Mouse (Mus musculus) neutrophil, adult 5-6 weeks (primary cell): ENCODE measurements around the gene Mpdz. TPM values are rescaled to one million over a fixed set of nuclear protein-coding genes. Genes with fewer than 3 reads are reported as not detected.

Experiments
- ATAC-seq: fragments of 151-379, 151-347 bp; 2 replicates; pipeline ENCODE4 v1.8.0; 2017; ENCODE audit warnings: mild to moderate bottlenecking, moderate TSS enrichment; ENCODE audit not compliant: insufficient number of reproducible peaks, poor library complexity, low FRiP score, severe bottlenecking; ENCODE audit errors: extremely low read depth
- total RNA-seq: library from RNA; stranded (forward); fragments of 200-1000 nt; gene quantifications from 2 replicates; pipeline ENCODE4 v1.2.3, GENCODE M21; 2017

Gene Mpdz
- total RNA-seq: not detected in 2 replicates

DNA sequence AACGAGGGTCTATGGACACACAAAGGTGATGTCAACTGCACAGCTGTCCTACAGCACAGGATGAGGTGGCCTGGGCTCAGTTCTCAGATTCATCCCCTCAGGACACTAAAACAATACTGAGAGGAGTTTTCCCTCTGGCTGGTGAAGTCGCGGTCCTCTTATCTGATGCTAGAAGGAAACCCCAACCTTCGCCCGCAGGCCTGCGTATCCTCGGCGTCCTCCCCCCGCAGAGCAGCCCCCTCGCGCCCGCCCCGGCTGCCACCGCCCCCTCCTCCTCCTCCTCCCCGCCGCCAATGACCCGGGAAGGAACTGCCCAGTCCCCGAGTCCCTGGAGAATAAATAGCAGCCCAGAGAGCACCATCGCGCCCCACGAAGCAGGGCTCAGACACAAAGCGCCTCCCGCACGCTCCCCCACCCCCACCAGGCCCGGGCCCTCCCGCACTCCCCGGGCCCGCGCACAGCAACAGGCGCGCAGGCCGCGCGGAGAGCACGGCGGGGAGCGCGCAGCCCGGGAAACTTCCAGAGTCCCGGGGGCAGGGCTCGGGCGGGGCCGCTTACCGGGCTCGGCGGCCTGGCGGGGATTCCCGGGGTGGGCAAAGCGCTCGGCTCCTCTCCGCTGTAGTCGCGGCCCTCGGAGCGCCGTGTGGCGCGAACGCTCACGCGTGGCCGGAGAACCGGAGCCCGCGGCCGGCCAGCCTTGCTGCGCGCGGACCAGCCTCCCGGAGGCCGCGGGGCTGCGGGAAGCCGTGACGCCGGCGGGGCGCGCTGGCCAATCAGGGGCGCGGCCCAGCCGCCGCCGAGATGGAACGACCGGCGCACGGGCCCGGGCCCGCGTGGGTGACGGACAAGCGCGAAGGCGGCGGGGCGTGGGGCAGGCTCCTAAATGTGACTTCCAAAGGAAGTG lies at the start of gene Mpdz:
Gene Mpdz (minus strand): TSS at position 738 of the 904 bp plus-strand sequence.
- no peak for ATAC-seq

DNA sequence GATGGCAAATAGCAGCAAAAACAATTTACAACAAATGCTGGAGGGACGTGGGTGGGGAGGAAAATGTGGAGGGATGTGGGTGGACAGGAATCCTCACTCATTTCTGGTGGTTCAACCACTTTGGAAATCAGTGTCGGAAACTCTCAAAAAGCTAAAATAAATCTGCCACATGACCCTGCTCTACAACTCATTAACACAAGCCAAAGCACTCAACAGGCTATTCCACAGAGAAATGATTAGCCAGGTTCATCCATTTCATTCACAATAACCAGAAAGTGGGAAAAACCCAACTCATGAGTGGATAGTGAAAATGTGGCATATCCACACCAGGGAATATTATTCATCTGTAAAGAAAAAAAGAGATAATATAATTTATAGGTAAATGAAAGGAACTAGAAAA lies 47.9 kb upstream of the Mpdz start:
- no peak for ATAC-seq

GRCm38 (mm10) chr4:81484603-81485002 lies 42.0 kb upstream of the Mpdz start:
- ATAC-seq: no peak

GRCm38 (mm10) chr4:81483887-81484602 lies 41.4 kb upstream of the Mpdz start:
- no peak for ATAC-seq

- ATAC-seq: no peak
These were observed 40.5 kb upstream of the Mpdz start for GRCm38 (mm10) chr4:81483159-81483558.

DNA sequence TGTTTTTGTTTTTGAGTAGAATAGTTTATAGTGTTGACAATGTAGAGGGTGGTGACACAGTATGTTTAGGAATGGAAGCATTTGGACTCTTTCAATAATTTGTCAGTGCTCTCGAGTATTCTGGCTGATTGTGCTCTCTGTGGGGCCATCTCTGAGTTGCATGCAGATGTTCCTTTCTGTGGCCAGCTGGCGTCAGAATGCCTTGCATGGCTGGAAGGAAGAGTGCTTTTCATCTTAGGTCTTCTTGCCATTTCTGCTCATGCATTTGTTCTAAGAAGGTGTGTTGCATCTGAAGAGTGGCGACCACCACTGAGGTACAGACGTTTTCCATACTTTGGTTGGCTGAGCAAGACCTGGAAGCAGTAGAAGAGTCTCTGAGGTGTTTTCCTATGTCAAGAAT lies 24.2 kb upstream of the Mpdz start:
- ATAC-seq: no peak

GRCm38 (mm10) chr4:81465172-81465571 lies 22.6 kb upstream of the Mpdz start:
- no peak for ATAC-seq

GRCm38 (mm10) chr4:81462253-81462652 lies 19.6 kb upstream of the Mpdz start:
- no peak for ATAC-seq

- ATAC-seq: no peak
These were observed 16.3 kb upstream of the Mpdz start for GRCm38 (mm10) chr4:81458921-81459320.

DNA sequence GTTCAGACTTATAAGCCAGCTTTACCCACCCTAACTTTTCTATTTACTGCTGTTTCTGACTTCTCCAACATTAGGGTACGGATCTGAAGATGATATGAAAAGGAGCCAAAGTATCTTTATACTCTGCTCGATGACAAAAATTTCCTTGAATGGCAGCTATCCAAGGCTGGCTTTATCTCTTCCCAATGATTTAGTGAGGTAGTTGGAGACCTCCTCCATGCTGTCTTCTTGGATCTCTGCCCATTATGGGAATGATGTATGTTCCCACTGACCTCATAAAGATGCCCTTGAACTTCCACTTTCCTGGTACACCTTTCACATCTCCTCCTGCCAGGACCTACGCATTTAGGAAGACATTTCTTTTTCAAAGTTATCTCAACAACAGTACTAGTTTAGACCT lies 11.2 kb upstream of the Mpdz start:
- no peak for ATAC-seq

- no peak for ATAC-seq
These were observed 9.6 kb upstream of the Mpdz start for GRCm38 (mm10) chr4:81452183-81452582.

DNA sequence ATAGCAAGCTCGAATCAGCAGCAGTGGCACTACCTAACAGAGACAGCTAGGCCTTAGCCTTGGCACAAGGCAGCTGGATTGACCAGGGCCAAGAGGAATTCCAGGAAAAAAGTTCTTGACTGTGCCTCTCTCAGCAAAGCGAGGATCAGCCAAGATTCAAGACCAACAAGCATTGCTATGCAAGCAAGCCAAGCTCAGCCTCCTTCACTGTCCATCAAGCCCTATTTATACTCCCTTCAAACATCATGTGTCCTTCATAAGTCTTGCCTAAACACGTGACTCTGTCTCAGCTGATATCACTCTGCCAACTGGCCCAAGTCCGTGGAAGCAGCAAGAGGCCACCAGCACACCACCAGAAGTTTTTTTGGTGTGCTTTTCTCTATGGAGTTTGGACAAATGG lies 6.8 kb upstream of the Mpdz start:
- ATAC-seq: no peak

DNA sequence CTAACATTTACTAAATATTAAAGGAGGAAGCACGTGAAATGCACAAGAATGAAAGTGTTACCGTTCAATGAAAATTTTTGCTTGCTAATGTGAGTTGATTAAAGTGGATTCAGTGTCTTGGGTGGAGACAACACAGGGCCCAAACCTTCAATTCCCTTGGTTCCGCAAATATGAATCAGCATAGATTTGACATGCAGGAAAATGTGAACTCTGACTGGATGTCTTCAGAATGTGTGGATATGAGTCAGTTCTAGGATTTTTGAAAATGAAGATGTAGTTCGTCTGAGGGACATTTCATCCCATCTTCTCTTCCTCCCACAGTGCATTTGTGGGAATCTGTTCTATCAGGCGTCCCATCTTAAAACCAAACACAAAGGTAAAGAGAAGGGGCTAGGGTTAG lies 951 bp upstream of the Mpdz start:
- ATAC-seq: no peak

DNA sequence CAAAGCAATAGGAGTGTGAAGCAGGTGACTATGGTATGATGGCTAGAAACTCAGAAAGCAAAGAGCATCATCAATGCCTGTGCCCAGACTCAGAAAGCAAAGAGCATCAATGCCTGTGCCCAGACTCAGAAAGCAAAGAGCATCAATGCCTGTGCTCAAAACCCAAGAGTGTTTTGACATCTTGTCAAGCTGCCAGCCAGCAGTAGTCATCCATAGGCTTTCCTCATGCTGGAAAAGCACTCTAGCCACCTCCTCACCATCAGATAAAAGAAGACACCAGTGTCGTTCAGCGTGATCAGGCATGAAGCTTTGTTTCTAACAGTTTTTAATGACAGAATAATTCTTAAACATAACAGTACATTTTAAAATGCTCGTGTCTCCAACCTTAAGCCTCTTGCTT lies 8.7 kb downstream of the Mpdz start:
- no peak for ATAC-seq

- no peak for ATAC-seq
These were observed 11.8 kb downstream of the Mpdz start for GRCm38 (mm10) chr4:81430826-81431225.

- ATAC-seq: no peak
These were observed 12.5 kb downstream of the Mpdz start for GRCm38 (mm10) chr4:81430105-81430504.

DNA sequence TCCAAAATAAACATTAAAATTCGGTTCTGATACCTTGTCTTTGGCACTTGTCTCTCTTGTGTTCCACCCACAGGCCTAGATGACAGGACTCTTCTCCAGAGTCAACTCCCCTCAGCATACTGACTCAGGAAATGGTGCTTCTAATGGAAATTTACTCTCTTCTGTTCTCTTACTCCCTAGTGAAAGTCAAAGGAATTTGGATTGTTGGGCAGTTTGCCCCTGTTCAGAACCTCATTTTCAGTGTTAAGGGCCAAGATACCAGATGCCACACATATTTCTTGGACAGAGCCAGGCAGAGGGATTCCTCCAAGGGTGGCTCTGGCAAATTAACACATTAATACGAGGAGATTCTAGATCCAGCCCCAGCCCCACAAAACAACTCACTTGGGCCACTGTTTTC lies 12.9 kb downstream of the Mpdz start:
- no peak for ATAC-seq

DNA sequence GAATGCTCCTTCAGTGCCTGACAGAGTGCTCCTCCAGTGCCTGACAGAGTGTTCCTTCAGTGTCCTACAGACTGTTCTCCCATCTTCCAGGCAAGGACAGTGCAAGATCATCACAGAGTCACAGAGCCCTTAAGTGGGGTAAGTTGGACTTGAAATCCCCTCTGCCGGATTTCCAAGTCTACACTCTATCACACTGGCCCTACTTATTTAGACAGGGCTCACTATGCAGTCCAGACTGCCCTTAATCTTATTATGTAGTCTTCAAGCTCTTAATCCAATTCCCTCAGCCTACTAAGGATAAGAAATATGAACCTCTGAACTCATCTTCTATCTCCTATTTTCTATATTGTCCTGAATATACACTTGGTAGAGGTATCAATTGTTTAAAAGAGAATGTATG lies 19.1 kb downstream of the Mpdz start:
- no peak for ATAC-seq

DNA sequence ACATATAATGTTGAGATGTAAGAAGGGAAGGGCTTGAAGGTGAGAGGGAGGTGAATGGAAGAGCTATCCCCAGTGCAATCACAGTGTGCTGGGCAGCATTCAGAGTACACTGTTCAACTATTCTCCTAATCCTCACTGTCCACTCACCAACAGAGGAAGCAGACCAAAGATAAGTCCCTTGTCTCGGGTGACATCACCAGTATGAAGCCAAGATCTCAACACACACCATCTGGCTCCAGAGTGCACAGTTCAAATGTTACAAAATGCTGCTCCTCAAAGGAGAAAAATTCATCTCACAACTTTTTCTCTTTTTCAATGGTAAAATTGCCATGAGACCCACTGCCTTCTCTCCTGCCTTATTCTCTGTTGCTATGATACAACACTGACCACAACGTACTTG lies 21.0 kb downstream of the Mpdz start:
- no peak for ATAC-seq

GRCm38 (mm10) chr4:81415324-81416026 lies 27.1 kb downstream of the Mpdz start:
- no peak for ATAC-seq
